Mouse (Mus musculus): ENCODE results near the gene Parva. TPM values are rescaled to one million over a fixed set of nuclear protein-coding genes. Genes with fewer than 3 reads are reported as not detected.
A peak's percentile ranks its signal among the peaks of the same experiment; 100 is the strongest.

The Parva gene
- total RNA-seq (2021), result 10 to 100 TPM; 87.9 to 93.4 TPM
- polyA plus RNA-seq (2012; rRNA removed), result 20.0 and 32.7 TPM in 2 replicates
- long read RNA-seq, full-length matches to known transcripts, result 39 of 47 reads
- long read RNA-seq, partial matches to known transcripts, result 1 of 47 reads
- long read RNA-seq, other reads (novel, unspliced or antisense), result 7 of 47 reads

DNA sequence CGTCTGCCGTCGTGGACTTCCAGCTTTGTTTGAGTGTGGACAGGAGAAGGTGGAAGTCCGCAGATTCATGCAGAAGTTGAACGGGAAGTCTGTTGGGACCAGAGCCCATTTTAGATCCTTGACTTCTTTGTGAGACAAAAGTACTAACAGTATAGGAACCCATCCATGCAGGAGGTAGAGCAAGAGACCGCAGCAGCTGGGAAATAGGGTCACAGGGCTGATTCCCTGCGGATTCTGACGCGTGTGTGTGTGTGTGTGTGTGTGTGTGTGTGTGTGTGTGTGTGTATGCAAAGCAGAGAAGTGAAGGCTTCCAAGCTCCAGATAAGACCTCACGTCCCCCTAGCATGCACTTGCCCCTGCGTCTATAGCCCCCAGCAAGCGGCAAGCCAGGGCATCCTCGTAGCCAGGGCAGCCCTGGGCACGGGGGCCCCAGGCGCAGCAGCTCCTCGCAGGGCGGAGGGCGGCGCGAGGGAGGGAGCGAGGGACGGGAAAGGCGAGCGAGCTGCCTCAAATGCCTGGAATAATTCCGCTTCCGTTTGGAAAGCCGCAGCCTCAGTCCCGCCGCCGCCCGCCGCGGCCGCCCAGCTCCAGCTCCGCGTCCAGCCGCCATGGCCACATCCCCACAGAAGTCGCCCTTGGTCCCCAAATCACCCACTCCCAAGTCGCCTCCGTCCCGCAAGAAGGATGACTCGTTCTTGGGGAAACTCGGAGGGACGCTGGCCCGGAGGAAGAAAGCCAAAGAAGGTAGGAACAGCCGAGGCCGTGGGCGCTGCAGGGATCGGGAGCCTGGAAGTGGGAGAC lies at the start of gene Parva:
TSS of gene Parva (plus strand) at position 149 of the 801 bp plus-strand sequence.
- peak; percentile 86 for DNase-seq

GRCm38 (mm10) chr7:112378056-112378455 lies 49.2 kb upstream of the Parva start:
- DNase-seq, result peak; percentile 37

DNA sequence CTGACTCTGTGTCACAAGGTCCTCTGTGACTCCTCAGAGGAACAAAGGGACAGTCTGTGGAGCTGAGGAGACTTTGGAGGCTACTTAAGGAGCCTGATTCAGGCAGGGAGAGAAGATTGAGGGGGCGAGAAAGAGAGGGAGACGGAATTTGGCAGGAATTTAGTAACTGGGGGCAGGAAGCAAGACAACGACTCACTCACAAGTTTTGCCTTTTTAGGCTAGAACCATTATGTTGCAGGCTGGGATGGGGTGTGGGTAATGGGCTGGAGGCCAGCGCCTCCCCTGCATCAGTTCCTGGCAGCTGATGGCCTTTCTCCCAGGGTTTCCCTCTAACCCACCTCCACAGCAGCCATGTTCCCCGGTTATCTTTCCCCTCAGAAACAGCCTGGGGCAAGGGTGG lies 48.8 kb upstream of the Parva start:
- DNase-seq, result no peak

GRCm38 (mm10) chr7:112386521-112386920 lies 40.8 kb upstream of the Parva start:
- DNase-seq, result no peak

GRCm38 (mm10) chr7:112387876-112388275 lies 39.4 kb upstream of the Parva start:
- DNase-seq, result no peak

DNA sequence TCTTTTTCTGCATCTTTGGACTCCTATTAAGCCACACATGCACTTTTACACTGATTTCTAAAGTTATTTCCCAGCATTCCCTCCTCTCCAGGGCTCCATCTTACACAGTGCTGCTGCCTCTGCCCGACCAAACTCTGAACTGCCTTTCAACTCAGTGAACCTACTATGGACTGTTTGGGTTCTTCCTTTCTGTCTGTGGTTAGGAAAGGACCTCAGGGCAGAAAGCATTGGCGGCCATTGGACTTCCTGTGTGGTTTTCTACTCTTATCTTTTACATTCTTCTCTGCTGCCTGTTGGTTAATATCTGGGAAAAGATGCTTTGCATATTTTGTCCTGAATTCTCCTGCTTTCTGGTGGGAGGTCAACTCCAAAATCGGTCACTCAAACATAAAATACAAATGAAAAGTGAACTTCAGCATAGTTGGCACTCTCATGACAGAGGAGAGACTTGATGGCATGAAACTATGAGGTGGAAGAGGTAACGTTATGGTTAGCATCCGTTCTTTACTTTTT lies 38.9 kb upstream of the Parva start:
- DNase-seq, result no peak

- DNase-seq, result no peak
Observed at GRCm38 (mm10) chr7:112389611-112390251, 37.6 kb upstream of the Parva start.

DNA sequence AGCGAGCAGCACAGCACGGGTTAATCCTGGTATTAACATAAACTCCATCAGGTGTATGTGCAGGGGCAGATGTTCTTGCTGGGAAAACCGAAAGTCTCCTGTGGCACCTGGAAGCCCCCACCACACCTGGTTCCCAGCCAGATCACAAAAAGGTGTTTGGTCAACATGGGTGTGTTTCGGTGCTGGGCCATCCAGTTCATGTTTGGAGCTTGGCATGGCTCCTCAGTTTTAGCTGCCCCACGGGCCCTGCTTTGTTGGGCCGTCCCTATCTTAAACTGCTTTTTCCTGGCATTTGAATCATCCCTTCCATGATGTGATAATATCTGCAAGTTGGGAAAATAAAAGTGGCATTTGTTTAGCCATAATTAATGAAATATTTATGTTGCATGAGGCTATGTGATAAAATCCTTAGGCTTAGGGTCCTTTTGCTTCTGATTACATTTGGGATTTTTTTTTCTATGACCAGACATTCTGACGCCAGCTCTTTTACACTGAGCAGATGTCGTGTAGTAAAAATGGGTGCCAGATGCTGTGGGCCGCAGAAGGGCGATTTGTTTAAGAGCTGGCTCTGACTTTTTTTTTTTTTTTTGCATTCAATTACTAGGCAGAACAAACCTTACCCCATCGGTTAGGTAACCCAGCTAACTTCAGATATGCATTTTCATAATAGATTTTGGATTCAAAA lies 36.9 kb upstream of the Parva start:
- DNase-seq, result no peak

- no peak for DNase-seq
Observed at GRCm38 (mm10) chr7:112390937-112391605, 36.2 kb upstream of the Parva start.

- DNase-seq, result no peak
Observed at GRCm38 (mm10) chr7:112397786-112398185, 29.5 kb upstream of the Parva start.

DNA sequence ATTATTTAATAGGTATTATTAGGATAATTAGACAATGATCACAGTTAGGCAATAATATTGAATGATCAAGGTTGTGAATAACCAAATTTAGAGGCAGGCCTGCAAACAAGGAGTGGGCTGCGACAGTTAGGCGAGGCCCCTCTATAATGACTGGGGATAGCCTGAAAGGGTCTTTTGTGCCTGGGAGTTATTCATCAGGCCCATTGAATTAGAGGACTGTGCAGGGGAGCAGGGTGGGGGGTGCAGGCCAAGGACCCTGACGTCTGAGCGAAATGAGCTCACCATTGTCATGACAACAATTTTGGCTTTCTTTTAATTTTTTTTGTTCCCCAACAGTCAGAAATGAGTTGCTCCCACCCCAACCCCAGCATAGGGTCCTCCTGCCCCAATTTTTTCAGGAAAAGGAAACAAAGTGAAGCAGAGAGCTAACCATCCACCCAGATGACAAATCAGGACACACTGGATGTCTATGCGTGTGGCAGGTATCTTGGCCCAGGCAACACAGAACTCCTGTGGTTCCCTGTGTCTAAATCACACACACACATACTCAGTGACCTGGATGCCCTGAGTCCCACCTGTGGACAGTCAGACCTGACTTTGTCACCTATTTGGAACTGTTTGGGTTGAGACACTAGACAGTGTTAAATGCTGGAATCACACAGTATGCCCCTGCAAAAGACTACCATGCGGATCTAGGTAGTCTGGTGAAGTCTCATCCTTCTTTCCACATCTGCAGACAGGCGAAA lies 27.7 kb upstream of the Parva start:
- DNase-seq, result no peak

GRCm38 (mm10) chr7:112400175-112400574 lies 27.1 kb upstream of the Parva start:
- DNase-seq, result peak; percentile 78

- no peak for DNase-seq
Observed at GRCm38 (mm10) chr7:112405061-112405460, 22.2 kb upstream of the Parva start.

DNA sequence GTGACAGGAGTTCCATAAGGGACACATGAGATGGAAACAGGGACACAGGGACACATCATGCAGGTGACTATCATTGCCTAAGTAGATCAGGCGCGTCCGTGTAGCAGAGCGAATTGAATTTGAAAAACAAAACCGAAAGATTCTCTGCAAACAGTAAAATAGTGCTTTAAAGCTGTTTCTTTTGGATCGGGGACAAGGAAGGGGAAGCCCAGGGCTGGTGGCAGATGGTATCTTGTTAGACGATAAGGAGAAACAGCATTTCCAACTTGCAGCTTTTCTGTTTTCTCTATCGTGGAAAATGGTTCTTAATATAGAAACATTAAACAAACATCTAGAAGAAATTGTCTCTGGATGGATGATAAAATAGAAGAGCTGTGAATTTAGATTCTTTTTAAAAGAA lies 21.7 kb upstream of the Parva start:
- DNase-seq, result no peak

DNA sequence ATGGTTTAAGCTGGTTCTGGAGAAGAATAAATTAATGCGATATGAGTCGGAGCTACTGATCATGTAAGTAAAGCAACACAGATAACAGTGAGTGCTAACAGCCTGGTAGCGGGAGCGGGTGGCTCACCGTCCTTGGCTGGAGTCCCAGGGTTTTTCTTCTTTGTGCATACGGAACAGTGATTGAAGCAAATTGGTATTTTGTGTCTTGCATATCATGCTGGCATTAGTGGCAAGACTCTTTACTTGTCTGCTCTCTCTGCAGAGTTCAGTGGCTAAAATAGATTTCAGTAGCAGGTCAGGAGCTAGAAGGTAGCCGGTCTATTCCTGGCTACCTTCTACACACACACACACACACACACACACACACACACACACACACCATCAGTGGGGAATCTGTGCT lies 19.7 kb upstream of the Parva start:
- DNase-seq, result peak; percentile 92

DNA sequence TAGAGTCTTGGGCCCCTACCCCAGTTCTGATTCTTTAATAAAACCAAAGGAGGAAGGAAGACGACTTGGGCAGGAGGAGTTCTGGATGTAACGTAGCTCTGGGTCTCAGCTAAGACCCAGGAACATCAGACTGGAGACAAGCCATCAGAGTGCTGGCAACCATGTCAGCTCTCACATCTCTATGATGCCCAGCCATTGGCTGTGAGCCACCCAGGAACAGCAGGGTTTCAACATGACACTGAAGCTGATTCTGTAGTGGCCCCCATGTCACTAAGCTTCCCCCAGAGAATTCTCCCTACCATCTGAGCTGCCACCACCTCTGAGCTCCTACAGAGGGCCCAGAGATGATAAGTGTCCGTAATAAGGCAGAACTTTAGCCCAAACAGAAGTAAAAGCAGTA lies 17.3 kb upstream of the Parva start:
- DNase-seq, result no peak

DNA sequence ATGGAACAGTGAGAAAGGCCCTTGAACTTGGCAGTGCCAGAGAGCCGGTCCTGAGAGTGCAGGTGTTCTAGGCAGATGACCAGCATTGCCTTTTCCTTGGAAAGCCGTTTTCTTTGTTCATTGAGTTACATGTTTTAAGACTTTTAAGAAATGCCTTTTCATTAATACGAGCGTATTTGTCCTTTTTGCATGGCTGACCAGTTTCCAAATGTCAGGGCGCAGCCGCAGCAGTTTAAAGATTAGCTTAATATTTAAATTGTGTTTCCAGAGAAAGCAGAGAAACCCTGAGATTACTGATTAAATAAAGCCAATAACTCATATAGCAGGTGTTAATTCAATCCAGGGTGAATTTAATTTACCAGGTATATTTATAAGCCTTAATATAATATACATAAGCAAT lies 14.0 kb upstream of the Parva start:
- no peak for DNase-seq

DNA sequence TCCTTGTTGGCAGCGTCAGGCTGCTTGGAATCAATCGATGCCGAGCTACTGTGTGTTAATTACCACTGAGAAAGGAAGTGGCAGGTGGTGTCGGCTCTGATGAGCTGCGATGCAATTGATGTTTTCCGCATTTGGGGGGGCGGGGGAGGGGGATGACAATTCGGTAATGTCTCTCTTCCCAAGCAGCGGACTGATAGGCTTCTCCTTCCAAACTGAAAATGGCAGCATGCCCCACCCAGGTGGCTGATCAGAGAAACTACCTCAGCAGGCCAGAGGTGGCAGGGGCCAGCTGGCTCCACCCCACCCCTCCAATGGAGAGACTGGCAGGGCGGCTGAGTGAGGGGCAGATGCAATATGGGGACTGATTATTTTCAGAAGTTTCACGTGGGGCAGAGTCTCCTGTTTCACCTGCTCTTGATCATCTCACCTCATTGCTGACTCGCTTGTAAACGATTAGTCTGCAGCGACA lies 11.2 kb upstream of the Parva start:
- DNase-seq, result no peak

DNA sequence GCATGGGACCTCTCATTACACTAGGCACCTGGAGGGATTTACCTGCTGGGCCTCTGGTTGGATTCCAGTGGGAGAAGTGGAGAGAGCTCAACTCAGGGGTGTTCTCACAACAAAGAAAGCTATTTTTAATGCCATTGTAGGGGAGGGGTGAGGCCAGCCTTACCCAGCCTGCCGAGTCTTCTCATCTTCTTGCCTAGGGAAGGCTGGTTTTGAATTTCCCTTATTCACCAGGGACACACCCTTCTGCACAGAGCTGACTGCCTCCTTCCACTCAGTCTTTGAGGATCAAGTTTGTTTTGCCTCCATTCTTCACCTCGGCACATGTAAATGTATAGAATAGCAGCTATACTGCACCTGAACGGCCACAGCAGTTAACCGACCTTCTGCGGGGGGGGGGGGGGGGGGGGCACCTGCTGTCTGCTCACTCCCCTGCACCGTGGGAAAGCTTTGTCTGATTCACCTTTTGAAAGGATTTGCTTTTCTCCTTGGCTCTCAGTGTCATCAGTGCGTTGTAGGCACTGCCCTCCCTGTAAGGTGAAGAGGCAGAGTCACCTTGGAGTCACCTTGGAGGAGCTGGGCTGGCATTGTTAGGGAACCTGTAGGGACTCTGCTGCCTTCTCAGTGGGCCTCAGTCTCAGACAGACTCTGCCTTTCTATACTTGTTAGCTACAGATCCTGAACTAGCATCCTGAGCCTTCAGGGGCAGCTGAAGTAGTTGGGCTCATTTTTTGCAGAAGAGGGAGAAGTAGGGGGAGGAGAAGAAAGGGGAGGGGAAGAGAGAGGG lies 10.4 kb upstream of the Parva start:
- no peak for DNase-seq

GRCm38 (mm10) chr7:112417598-112417997 lies 9.7 kb upstream of the Parva start:
- DNase-seq, result no peak

Data from adrenal gland, adult 2 months (tissue).